Mouse (Mus musculus) heart, embryonic 11.5 days (tissue): Measurements from ENCODE around the gene Pomt1. TPM values are rescaled to one million over a fixed set of nuclear protein-coding genes. Genes with fewer than 3 reads are reported as not detected.

ENCODE experiments used
- ATAC-seq: fragments of 200-750 bp; cut with Nextera tagmentation; replicated peaks from 2 replicates; pipeline ENCODE4 v1.8.0; 2017; ENCODE audit warnings: moderate library complexity; ENCODE audit not compliant: insufficient number of reproducible peaks, low FRiP score, low TSS enrichment
- H3K27ac ChIP-seq: fragments of 300-500 bp; sonication (generic); 2 replicates; pipeline ENCODE4 v1.5.1; 2014; ENCODE audit warnings: mild to moderate bottlenecking, low read depth, low read length
- H3K27me3 ChIP-seq: fragments of 300-500 bp; sonication (generic); 2 replicates; pipeline ENCODE4 v1.6.1; 2014; ENCODE audit warnings: mild to moderate bottlenecking, low read length, mixed read lengths; ENCODE audit not compliant: control insufficient read depth, insufficient read depth
- H3K36me3 ChIP-seq: fragments of 300-500 bp; sonication (generic); 2 replicates; pipeline ENCODE4 v1.6.1; 2014; ENCODE audit warnings: mild to moderate bottlenecking, low read length, moderate library complexity, mixed read lengths; ENCODE audit not compliant: control insufficient read depth, insufficient read depth
- H3K4me1 ChIP-seq: fragments of 300-500 bp; sonication (generic); 2 replicates; pipeline ENCODE4 v1.6.1; 2014; ENCODE audit warnings: low read length; ENCODE audit not compliant: control insufficient read depth, insufficient read depth
- H3K4me2 ChIP-seq: fragments of 300-500 bp; sonication (generic); 2 replicates; pipeline ENCODE4 v1.6.1; 2014; ENCODE audit warnings: mild to moderate bottlenecking, moderate library complexity
- H3K4me3 ChIP-seq: fragments of 300-500 bp; sonication (generic); 2 replicates; pipeline ENCODE4 v1.5.1; 2014; ENCODE audit warnings: low read depth, low read length
- H3K9ac ChIP-seq: fragments of 300-500 bp; sonication (generic); 2 replicates; pipeline ENCODE4 v1.6.1; 2014; ENCODE audit warnings: mild to moderate bottlenecking, low read depth, low read length, moderate library complexity
- H3K9me3 ChIP-seq: fragments of 300-500 bp; sonication (generic); replicated peaks from 2 replicates; pipeline ENCODE4 v1.6.1; 2016; ENCODE audit warnings: low read length; ENCODE audit not compliant: control insufficient read depth
- WGBS: fragments of 180-500 bp; shearing (Covaris S2); extraction: QIAGEN DNeasy Blood & Tissue Kit; methylation state at CpG from one replicate; pipeline ENCODE4 v1.1.7; 2014; ENCODE audit not compliant: insufficient replicate concordance; 5-methylcytosine and 5-hydroxymethylcytosine counted together
- polyA plus RNA-seq: library from polyadenylated mRNA; unstranded; fragments of >200 nt; fragmentation: Nextera tagmentation; extraction: Ambion mirVana; gene quantifications from 2 replicates; pipeline ENCODE4 v1.2.1, GENCODE M21; 2014

Pomt1 gene
- polyA plus RNA-seq, 1 experiment from 2014 or later: 15.3 TPM

DNA sequence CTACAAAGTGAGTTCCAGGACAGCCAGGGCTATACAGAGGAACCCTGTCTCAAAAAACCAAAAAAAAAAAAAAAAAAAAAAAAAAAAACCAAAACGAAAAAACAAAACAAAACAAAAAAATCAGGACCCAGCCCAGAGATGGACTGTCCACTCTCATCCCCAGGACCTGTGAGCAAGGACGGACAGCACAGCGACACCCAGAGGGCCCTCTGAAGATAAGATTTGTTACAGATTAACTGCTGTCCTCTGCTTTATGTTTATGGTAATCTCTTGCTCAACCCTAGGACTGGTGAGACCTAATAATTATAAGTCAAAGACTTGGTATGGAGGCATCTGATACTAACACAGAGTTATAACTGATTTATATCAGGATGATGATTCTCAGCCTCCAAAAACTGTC lies 39.4 kb downstream of the Pomt1 start:
- H3K9me3 ChIP-seq: no peaks in the 10 kb centered on the region
- 68% methylated on average over 3 of the region's 3 CpGs for WGBS
- H3K4me1 ChIP-seq: no peaks in the 10 kb centered on the region
- no peak overlapping the region for H3K9ac ChIP-seq
- no peak for ATAC-seq
- H3K27ac ChIP-seq: no peak overlapping the region
- peaks cover 13% of the 10 kb centered on the region for H3K36me3 ChIP-seq
- no peak overlapping the region for H3K4me3 ChIP-seq
- no peaks in the 10 kb centered on the region for H3K27me3 ChIP-seq
- no peak overlapping the region for H3K4me2 ChIP-seq

DNA sequence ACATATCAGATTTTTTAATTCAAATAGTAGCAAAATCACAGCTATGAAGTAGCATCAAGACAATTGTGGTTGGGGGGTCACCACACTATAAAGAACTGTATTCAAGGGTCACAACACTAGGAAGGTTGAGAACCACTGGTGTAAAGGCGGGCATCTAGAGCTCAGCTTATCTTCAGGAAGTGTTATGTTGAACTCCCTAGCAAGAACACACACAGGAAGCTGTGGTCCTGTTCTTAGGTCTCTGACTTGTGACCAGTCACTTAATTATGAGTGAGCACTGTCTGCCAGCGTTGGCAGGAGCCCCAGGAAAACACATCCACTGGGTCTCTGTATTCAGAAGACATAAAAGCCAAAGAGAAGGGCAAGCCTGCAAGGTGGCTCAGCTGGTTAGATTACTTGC lies 45.9 kb downstream of the Pomt1 start:
- Histone ChIP-seq H3K9ac (no peak overlapping the region), H3K9me3 (no peaks in the 10 kb centered on the region), H3K27me3 (no peaks in the 10 kb centered on the region), H3K36me3 (peaks cover 16% of the 10 kb centered on the region), H3K4me2 (no peak overlapping the region), H3K4me3 (no peak overlapping the region), H3K27ac (no peak overlapping the region), H3K4me1 (peaks cover 7% of the 10 kb centered on the region)
- 58% methylated on average over 2 of the region's 2 CpGs for WGBS
- ATAC-seq: no peak

- no peak overlapping the region for H3K4me2 ChIP-seq
- H3K36me3 ChIP-seq: peaks cover 16% of the 10 kb centered on the region
- no peaks in the 10 kb centered on the region for H3K9me3 ChIP-seq
- ATAC-seq: no peak
- 82% methylated on average over 1 of the region's 1 CpGs for WGBS
- H3K27me3 ChIP-seq: no peaks in the 10 kb centered on the region
- H3K27ac ChIP-seq: no peak overlapping the region
- no peak overlapping the region for H3K4me3 ChIP-seq
- peaks cover 7% of the 10 kb centered on the region for H3K4me1 ChIP-seq
- no peak overlapping the region for H3K9ac ChIP-seq
Measured at GRCm38 (mm10) chr2:32282727-32283126, 46.3 kb downstream of the Pomt1 start.

DNA sequence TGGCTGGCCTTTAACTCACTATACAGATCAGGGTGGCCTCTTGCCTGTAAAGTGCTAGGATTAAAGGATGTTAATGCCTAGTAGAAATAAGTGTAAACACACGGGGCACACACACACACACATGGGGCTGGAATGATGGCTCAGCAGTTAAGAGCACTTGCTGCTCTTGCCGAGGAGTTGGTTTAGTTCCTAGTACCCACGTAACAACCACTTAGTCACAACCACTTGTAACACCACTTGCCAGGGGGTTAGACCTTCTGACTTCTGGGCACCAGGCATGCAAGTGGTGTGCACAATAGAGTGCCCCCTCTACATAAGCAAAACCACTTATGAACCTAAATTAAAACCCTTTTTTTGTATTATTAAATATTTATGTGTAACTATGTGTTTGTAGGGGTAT lies 47.6 kb downstream of the Pomt1 start:
- H3K9ac ChIP-seq: no peak overlapping the region
- no peak overlapping the region for H3K4me2 ChIP-seq
- no peaks in the 10 kb centered on the region for H3K9me3 ChIP-seq
- peaks cover 16% of the 10 kb centered on the region for H3K36me3 ChIP-seq
- 93% methylated on average over 3 of the region's 3 CpGs for WGBS
- H3K27ac ChIP-seq: no peak overlapping the region
- H3K4me1 ChIP-seq: peaks cover 10% of the 10 kb centered on the region
- no peaks in the 10 kb centered on the region for H3K27me3 ChIP-seq
- ATAC-seq: no peak
- no peak overlapping the region for H3K4me3 ChIP-seq

DNA sequence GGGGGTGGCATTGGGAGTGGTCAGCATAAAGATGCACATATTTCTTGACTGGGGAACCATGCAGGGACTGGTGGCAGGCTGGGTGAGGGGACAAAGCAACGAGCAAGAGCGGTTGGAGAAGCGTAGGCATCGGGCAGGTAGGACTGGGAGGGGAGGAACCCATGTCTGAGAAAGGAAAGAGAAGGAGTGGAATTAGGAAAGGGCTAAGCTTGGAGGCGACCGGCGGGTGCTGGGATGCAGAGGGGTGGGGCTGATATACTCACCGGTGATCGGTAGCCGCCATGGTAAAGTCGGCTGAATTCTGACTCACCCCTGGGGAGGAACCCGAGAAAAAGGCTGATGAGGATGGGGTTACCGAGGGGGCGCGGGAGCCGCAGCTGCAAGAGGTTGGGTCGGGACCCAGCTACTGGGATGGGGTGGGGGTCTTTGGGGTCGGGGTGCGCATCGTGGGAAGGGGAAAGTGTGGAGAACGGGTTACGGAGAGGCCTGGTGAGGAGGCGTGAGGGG lies 51.0 kb downstream of the Pomt1 start, which contains the start of gene Golga2:
Golga2 (plus strand) TSS at position 51 of the 507 bp plus-strand sequence.
- H3K4me3 ChIP-seq: peak within 1 kb of the TSS; percentile 94
- no peaks in the 10 kb centered on the region for H3K27me3 ChIP-seq
- ATAC-seq: peak; percentile 6; the same call in 1 of the 2 replicates
- peak within 1 kb of the TSS; percentile 96 for H3K9ac ChIP-seq
- peaks cover 4% of the 10 kb centered on the region; the same call in 1 of the 2 replicates for H3K36me3 ChIP-seq
- peaks cover 15% of the 10 kb centered on the region for H3K4me1 ChIP-seq
- no peaks in the 10 kb centered on the region for H3K9me3 ChIP-seq
- WGBS: under 1% methylated on average over 23 of the region's 23 CpGs
- peak within 1 kb of the TSS; percentile 93 for H3K4me2 ChIP-seq
- H3K27ac ChIP-seq: peak within 1 kb of the TSS; percentile 79

DNA sequence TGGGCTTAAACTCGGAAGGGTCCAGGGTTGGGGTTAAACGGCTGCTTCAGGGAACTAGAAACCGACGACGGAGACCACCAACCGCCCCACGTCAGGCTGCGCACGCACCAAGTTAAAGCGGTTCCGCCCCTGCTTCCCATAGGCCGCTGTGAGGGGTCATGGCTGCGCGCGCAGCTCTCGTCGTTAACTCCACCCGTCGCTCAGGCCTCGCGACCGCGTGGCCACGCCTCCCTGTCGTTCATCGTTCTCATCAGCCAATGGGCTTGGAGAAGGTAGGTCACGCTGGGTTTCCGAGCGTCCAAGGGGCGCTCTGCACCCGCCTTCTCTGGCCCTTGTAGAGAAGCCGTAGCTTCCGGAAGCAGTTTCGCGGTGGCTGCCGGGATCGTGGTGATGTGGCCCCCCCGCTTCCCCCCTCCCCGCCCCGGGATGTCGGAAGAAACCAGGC lies 51.6 kb downstream of the Pomt1 start, which contains the start of gene Swi5:
Swi5 (minus strand) TSS at position 153 of the 445 bp plus-strand sequence.
- peak; percentile 98 for ATAC-seq
- Histone ChIP-seq H3K27me3 (no peaks in the 10 kb centered on the region), H3K9me3 (no peaks in the 10 kb centered on the region), H3K4me1 (peaks cover 15% of the 10 kb centered on the region), H3K9ac (peak within 1 kb of the TSS; percentile 96), H3K27ac (peak within 1 kb of the TSS; percentile 79), H3K4me3 (peak within 1 kb of the TSS; percentile 94), H3K4me2 (peak within 1 kb of the TSS; percentile 93), H3K36me3 (peaks cover 4% of the 10 kb centered on the region; the same call in 1 of the 2 replicates)
- under 1% methylated on average over 40 of the region's 41 CpGs for WGBS

GRCm38 (mm10) chr2:32288371-32288931 lies 52.1 kb downstream of the Pomt1 start:
- WGBS: 1% methylated on average over 28 of the region's 29 CpGs
- Histone ChIP-seq H3K27me3 (no peaks in the 10 kb centered on the region), H3K9ac (peak overlapping the region; percentile 89), H3K27ac (peak overlapping the region; percentile 74), H3K36me3 (peaks cover 4% of the 10 kb centered on the region; the same call in 1 of the 2 replicates), H3K4me3 (peak overlapping the region; percentile 94), H3K9me3 (no peaks in the 10 kb centered on the region), H3K4me1 (peaks cover 15% of the 10 kb centered on the region), H3K4me2 (peak overlapping the region; percentile 93)
- ATAC-seq: peak; percentile 58

GRCm38 (mm10) chr2:32289578-32289977 lies 53.2 kb downstream of the Pomt1 start:
- ATAC-seq: no peak
- Histone ChIP-seq H3K4me2 (peak overlapping the region; percentile 93), H3K27ac (no peak overlapping the region), H3K36me3 (peaks cover 3% of the 10 kb centered on the region; the same call in 1 of the 2 replicates), H3K4me3 (peak overlapping the region; percentile 94), H3K9ac (peak overlapping the region; percentile 89; the same call in 1 of the 2 replicates), H3K9me3 (no peaks in the 10 kb centered on the region), H3K4me1 (peaks cover 15% of the 10 kb centered on the region), H3K27me3 (no peaks in the 10 kb centered on the region)

- Histone ChIP-seq H3K9me3 (no peaks in the 10 kb centered on the region), H3K4me3 (no peak overlapping the region), H3K9ac (no peak overlapping the region), H3K4me2 (no peak overlapping the region), H3K27ac (no peak overlapping the region), H3K27me3 (no peaks in the 10 kb centered on the region), H3K36me3 (peaks cover 15% of the 10 kb centered on the region), H3K4me1 (peaks cover 2% of the 10 kb centered on the region; the same call in 1 of the 2 replicates)
- WGBS: 82% methylated on average over 8 of the region's 8 CpGs
- ATAC-seq: no peak
Measured at GRCm38 (mm10) chr2:32294348-32294747, 58.0 kb downstream of the Pomt1 start.
